Mouse (Mus musculus) monocyte, adult 2 months (primary cell): Measurements from ENCODE around the gene Tbc1d19.

Experiments used
- DNase-seq, 2 experiments: peaks; one replicate each; pipeline ENCODE4 v3.0.0; 2022; ENCODE audit warnings: low spot score in 2 of 2, low read depth in 1 of 2

Tbc1d19 gene

DNA sequence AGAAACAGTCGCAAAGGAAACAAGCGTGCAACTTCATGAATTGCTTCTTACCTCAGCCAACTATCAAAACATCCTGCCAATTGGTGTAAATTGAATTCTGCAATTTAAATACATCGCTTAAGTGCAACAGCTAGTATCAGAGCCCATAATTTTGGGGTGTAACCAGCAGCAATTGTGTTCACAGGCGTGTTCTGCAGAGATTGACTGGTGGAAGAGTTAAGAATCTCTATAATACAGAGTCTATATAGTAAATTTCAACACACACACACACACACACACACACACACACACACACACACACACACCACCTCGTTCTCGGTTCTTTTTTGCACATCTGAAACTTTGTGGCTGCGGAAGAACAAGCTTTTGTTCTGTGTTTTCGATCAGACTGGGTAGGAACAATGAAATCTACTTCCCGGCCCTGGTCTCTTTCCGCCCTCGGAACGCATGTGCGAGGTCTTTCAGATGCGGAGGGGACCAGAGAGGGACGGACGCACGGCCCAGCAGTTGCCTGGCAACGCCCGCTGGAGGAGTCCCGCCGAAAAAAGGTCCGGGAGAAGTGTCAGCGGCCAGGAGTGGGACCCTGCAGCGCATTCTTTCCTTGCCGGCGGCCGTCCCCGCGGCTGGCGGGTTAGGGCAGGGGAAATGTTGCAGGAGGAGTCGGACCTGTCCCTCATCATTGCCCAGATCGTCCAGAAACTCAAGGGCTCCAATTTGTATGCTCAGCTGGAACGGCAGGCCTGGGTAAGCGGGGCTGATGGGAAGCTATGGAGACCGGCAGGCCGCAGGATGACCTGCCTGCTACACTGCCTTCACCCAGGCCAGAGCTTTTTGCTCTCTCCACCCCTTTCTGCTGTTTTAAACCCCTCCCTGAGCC, at the start of gene Tbc1d19:
TSS of gene Tbc1d19 (plus strand) at position 492 of the 877 bp plus-strand sequence.
- DNase-seq: peak; percentile 7 to 28

GRCm38 (mm10) chr5:53759912-53760311, 49.5 kb upstream of the Tbc1d19 start:
- DNase-seq: no peak

DNA sequence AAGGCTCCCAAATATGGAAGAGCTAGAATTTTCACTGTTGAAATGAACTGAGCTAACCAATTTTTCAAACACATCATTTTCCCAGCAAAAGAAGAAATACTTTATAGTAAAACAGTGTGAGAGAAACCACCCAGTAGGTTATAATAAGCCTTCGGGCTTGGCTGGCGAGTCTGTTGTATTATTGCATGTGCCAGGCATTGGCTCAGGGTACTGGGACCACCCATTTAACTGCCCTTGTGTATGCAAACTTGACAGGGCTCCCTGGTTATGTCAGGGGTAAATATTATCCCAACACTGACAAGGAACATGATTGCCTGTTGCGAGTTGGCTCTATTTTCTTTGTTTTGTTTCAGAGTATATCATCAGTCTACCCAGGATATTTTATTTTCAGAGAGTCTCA, 48.5 kb upstream of the Tbc1d19 start:
- DNase-seq: no peak

DNA sequence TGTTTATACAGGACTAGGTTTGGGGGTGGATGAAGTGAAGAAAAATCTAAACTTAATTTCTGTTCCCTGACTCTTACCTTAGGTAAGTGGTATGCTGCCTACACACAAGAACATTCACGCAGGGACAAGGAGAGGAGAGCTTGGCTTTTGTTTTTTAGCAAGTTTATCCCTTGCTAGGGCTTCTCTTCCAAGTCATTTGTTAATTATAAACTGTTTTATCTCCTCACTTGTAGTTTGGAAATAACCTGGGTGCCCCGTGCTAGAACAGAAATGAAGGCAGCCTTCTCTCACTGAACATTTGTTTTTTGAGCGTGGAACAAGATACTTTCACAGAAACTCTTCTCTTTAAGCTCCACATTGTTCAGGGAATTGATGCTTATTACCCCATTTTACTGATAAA, 48.1 kb upstream of the Tbc1d19 start:
- DNase-seq: no peak

DNA sequence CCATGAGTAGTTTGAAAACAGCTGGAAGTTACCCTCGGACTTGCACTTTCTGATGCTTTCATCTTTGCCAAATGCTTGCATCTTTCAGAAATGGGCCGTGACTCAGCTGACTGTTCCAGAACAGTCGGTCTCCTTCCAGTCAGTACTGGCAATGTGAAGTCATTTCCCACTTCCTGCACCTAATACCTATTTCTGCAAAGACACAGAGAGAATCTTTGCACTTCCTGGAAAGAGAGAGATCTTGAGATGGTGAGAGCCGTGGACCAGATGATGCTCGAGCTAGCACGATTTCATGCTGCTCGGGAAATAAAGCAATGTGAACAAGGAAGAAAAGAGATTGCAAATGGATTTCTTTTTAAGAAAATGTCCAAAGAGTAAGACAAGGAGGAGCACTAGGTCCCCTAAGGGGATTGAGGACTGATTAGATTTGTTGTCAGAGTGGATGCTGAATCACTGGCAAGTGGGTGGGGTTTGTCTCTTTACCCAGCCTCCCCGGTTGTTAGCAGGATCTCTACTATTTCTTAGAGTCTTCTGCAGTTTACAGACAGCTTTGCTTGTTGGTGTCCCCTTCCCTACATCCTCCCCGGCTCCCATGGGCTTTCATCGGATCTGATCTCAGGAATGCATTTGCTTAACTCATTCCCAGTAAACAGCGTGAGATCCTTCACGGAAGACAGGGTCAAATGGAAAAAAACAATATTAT, 24.4 kb upstream of the Tbc1d19 start:
- no peak for DNase-seq

DNA sequence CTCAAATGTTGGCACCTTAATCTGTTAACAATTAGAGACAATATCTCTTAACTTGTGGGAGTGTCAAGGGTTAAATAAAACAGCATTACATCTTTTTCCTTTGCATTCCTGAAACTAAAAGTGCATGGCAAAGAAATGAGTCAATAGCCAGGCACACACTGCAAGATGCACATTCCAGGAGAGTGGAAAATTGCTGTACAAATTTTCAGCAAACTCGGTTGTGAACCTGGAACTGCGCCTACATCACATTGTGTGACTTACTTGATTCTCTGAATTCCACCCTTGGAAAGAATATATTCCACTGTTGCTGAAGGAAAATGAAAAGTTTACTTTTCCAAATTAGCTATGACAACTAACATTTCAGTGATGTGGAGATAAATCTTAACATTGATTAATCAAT, 8.0 kb upstream of the Tbc1d19 start:
- no peak for DNase-seq

- DNase-seq: no peak
Measured at GRCm38 (mm10) chr5:53819711-53820110, 10.3 kb downstream of the Tbc1d19 start.

GRCm38 (mm10) chr5:53825886-53826285, 16.5 kb downstream of the Tbc1d19 start:
- no peak for DNase-seq

DNA sequence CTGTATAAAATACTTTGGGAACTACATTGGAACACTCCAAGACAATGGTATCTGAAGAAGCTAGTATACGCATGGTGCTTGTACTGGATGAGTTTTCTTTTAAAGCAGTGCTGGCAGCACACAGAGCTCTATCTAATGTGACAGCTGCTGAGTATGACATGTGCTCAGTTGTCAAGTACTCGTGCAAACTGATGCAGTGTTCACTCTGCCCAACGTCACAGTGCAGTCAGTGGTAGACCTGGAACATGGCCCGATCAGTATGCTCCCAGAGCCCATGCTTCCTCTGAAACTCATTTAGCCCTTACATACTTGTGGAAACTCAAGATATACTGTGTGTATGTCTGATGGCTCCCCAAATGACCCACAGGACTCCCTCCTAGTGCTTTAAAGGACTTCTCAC, 25.1 kb downstream of the Tbc1d19 start:
- DNase-seq: no peak

- no peak for DNase-seq
Measured at GRCm38 (mm10) chr5:53841256-53841655, 31.9 kb downstream of the Tbc1d19 start.

- no peak for DNase-seq
Measured at GRCm38 (mm10) chr5:53848294-53848942, 39.0 kb downstream of the Tbc1d19 start.

DNA sequence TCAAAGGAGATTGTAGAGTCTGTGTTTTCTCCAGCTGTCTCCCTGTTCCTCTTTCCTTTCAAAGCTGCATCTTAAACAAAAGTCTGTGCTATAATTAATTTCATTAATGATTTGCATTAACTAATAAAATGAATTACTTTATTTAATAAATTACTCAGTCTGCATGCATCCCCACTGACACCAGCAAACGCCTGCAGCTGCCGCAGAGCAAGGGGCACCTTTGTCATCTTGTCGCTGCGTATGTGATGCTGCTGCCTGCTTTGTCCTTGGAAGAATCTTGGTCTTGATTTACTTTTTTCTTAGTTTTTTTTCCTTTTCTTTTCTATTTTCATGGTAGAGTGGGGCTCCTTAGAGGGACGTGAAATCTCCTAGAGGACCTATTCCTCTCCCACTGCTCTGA, 43.2 kb downstream of the Tbc1d19 start:
- DNase-seq: no peak

GRCm38 (mm10) chr5:53854561-53854960, 45.2 kb downstream of the Tbc1d19 start:
- no peak for DNase-seq

DNA sequence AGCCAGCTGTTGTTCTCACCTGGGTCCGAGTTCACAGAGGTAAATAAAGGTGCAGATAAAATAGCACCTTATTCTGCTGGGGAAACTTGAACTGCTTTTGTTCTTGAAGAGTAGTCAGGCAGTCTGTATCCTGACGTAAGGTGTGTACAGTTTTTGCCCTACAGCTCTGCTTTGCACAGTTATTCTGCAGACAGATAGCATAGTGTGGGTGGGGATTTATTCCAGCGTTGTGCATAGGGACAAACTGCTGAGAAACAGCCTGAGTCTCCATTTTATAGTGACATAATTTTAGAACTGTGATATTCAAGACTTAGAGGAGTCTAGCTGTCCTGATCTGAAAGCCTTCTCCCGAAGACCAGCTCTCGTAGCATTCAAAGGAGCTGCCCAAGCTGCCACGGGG, 46.6 kb downstream of the Tbc1d19 start:
- no peak for DNase-seq

DNA sequence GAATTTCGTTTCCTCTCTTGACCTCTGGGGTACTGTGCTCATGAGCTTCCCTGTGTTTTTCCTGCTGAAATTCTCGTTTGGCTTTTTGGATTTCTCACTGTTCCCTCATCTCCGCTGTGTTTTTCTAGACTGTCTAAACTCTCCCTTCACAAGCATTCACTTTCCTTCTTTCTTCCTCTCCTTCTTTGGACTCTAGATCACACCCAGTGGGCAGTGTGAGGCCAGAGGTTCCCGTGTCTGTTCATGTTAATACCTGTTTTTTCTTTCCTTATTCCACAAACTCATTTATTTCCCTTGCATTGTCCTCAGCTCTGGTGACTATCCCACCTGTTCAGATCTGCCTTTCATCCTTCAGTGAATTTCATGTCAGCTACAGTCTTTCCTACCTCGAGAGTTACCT, 55.7 kb downstream of the Tbc1d19 start:
- no peak for DNase-seq

- no peak for DNase-seq
Measured at GRCm38 (mm10) chr5:53865991-53866390, 56.6 kb downstream of the Tbc1d19 start.

DNA sequence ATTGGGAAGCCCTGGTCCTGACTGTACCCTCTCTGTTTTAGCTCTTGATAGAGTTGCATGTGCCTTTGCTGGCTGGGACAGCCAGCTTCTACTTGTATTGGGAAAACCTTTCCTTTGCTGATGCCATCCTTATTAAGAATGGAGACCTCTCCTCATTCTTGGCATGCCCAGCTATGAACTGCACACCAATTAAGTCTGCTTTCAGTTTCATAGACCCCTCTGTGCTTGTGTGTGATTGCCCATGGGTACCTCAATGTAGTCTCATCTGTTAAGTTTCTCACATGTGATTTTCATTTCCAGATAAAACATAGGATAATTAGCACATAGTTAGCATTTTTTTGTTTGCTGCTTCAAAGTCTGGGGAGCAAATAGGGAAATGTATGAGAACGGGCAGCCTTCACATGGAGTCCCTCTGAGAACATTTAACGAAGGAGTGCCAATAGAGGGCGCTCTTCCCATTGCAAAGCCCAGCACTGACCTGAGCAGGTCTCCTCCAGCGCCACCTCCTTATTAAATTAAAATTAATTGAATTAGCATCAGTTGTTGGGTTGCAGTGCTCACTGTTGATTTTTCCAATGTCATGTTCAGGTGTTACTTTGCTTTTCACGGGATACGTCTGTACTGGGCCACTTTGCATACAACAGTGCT, 62.4 kb downstream of the Tbc1d19 start:
- peak; percentile 15 to 22 for DNase-seq

- DNase-seq: no peak
Measured at GRCm38 (mm10) chr5:53874966-53875365, 65.6 kb downstream of the Tbc1d19 start.

DNA sequence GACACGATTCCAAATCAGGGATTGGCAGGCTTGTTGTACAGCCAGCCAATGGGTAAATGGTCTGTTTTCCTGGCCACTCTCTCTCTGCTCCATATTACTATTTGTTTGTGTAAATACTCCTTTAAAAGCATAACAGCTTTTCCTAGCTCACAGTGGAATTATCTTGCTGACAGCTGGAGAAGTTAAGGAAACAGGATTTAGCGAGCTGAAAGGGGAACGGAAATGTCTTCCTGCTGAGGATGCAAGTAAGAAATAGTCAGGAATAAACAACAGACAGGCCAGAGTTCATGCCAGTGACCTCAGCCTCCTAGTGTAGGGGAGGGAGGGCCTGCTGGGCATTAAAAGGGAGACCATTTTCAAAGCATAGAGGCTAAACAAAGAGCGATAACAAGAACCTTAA, 71.3 kb downstream of the Tbc1d19 start:
- DNase-seq: no peak

GRCm38 (mm10) chr5:53881381-53881990, 72.1 kb downstream of the Tbc1d19 start:
- DNase-seq: no peak

- DNase-seq: no peak
Measured at GRCm38 (mm10) chr5:53901406-53901805, 92.0 kb downstream of the Tbc1d19 start.
